Mouse (Mus musculus) kidney, postnatal 36 days (tissue): ENCODE results near the gene Ier5.
A peak's percentile ranks its signal among the peaks of the same experiment; 100 is the strongest.

Experiments
- DNase-seq, 2 experiments: peaks; one replicate each; pipeline ENCODE4 v3.0.0; 2021 to 2022; ENCODE audit warnings: mixed read lengths in 2 of 2

Ier5 gene

DNA sequence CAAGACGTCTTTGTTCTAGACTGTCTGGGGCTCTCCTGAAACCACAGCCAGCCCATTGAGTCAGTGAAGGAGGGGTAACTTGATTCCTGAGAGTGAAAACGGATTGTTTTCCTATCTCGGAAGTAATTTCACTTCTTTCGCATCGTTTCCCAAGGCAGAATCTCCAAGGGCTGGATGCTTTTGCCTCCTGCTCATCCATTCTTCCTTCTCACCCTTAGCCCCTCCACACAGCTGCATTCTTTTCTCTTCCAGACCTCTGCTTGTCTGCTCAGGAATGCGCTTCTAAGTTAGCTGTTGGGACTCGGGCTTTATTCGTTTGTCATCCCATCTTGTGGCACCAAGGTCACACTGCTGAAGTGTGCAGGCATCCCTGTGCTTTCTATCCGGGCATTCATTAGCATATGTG is 46.7 kb downstream of the Ier5 start:
- no peak for DNase-seq

GRCm38 (mm10) chr1:155052131-155052760 is 47.2 kb downstream of the Ier5 start:
- DNase-seq: no peak

GRCm38 (mm10) chr1:155051701-155052127 is 47.7 kb downstream of the Ier5 start:
- DNase-seq: peak; percentile 35 to 54

DNA sequence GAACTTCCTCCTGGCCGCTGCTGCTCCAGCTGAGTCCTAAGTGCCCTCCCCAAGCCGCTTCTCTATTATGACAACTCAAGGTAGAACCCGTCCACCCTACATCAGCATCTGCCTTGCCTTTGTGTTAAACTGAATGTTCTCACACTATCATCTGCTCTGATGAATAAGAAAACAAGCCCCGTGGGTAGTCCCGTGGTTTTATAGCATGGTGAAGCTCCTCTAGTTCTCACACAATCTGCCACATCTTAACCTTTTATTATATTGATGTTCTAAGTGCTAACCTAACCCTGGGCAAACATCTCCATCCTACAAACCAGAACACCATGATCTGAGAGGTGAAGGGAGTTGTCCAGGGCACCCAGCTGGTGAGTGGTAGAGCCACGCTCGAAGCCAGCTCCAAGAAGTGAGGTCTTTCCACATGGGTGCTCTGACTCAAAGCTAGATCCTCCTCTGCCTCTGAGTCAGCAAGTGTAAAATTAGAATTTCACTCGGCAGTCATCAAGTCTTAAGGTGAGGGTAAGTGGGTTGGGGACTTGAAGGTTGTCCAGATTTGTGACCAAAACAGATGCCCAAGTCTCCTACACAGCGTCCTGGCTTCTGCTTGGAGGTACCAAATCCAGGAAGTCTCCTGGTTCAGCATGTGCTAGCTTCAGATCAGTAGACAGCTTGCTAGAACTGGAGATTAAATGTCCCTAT is 48.4 kb downstream of the Ier5 start:
- peak in 1 of 2 experiments; percentile 32 for DNase-seq

DNA sequence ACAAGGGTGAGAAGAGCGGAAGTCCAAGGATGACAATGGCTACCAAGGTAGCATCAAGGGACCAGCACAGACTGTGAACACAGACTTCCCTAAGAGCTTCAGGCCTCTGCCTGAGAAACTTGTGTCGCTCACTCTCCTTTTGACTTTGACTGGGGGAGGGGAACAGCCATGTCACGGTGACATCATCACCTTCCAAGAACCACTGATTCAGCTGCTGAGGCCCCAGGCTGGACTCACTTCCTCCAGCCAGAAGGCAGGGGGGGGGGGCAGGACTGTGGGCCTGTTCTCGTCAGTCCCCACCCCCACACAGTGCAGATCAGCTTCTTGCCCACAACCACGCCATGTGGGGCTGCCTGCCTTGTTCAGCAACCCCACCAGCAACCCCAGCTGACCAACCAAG is 49.3 kb downstream of the Ier5 start:
- DNase-seq: peak; percentile 62 to 70

- DNase-seq: peak; percentile 94 to 99
Observed at GRCm38 (mm10) chr1:155048947-155049346, 50.5 kb downstream of the Ier5 start.
